Mouse (Mus musculus) erythroid progenitor cell, adult 5-6 weeks (primary cell): ENCODE measurements at regions not wholly inside any gene's neighbourhood (a gene's known extent, or its start where the extent isn't known, plus 50 kb on each side); places are given as distances from the start of the nearest gene placed in this dataset.
A peak's percentile ranks its signal among the peaks of the same experiment; 100 is the strongest.

Experiments used
- ATAC-seq: replicated peaks from 2 replicates; pipeline ENCODE4 v1.8.0; 2016; ENCODE audit warnings: moderate number of reproducible peaks, mild to moderate bottlenecking, moderate TSS enrichment, inconsistent platforms; ENCODE audit not compliant: poor library complexity, low FRiP score, severe bottlenecking

DNA sequence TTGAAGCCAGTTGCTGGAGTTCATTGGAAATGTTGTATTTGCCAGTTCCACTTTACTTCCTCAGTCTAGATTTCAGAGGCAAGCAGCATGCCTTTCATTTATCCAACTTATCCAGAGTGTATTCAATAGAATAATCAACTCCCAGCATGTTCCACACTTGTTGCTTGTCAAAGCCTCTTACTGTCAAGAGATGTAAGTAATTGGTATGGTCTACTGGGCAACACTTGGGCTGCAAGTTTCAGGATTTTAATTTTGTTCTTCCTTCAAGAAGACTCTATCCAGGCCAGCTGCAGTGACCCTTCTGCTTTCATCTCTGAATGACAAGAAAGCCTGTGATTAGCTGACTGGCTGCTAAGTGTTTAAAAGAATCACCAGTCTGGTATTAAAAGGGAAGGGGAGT, 3131.6 kb upstream of the Lrrc6 start:
- ATAC-seq: no peak

DNA sequence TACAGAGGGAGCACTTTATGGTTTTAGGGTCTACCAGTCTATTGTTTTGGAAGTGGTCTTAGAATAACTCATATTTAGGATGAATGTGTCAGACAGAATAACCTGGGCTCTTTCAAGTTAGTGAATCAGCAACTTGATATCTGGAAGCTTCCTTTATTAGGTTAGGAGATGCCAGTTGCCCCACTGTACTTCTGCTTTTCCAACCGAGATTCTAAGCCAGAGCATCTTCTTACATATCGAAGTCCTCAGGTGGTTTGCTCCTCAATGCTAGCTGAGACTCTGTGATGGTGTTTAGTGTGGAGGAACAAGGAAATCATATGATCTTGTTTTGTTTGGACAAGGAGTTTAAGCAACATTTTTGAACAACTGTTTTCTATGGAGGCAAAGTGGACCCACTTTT, 3117.3 kb upstream of the Lrrc6 start:
- ATAC-seq: no peak

DNA sequence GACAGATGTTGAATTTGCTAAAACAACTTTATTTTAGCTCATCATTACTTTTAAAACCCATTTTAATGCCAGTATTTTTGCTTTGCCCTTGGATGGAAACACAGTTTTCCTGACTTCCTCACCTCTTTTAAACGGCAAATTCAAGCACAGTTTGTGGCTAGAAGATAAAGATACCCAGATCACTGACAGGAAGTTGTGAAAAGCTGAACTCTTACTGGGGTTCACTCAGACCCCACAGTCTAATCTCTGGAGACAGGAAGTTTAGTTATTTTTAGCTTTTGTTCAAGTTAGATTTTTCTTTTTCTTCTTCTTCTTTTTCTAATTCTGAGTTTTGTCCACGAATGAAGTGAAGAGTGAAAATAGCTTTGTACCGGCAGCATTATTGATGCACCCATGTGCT, 3113.3 kb upstream of the Lrrc6 start:
- ATAC-seq: no peak

DNA sequence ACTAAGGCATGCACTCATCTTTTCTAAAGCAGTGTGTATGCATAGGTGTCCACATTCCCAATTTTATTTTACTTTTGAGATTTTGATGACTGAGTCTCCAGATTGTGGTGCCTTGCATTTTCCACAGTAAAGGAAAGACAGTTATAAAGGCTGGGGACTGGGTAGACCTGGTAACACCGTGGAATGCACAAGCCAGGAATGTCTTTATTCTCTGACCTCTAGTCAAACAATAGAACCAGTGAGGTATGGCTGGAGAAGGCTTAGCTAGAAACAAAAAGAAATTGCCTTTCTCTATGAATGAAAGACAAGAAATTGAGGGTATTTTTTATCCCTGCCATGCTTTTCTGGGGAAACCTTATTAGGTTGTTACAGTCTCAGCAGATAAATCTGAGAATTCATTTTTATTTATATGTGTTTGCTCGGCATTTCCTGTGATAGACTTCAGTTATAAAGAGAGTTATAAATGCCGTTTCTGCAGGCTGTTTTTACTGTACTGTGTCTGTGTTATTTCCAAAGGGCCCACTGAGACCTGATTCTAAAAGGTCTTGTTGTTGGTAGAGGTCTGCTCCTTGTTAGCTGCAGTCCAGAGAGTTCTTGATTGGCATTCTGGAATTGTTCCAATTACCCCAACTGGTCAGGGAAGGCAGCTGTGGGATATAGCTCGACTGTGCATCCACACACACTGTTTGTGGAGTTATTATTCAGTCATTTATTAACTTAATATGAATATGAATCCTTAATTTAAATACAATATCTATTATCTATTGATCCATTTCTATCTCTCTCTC, 3090.7 kb upstream of the Lrrc6 start:
- no peak for ATAC-seq

DNA sequence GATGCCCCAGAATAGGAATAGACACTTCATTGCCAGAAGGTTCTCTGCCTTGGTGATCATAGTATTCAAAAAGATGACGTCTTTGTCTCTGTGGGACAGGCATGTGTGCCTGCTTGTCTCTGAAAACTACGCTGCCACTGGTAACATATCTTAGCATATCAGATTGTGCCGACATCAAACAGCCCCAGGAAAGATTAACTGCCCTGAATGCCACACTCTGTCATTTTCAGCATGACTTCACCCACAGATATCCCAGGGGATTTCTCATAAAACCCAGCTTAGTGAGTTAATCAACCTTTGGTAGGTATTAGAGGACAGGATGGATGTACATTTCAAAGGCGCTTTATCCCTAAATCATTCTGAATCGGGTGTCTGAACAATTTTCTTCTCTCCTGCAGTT, 3087.4 kb upstream of the Lrrc6 start:
- no peak for ATAC-seq

DNA sequence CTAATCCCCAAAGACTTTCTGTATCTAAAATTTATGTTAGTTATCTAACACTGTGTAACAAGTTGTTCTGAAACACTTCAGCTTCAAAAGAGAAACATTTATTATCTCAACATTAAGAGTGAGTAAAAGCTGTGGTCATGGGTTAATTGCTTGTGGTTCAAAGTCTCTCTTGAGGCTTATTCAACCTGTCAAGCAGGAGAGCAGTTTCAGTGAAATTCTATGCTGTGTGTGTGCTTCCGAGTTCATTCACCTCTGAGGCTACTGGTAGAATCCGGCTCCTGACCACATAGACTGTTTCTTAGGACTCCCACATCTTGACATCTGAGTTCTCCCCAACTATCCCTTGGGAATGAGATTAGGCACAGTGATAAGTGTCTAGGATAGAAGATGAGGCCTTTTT, 3076.0 kb upstream of the Lrrc6 start:
- no peak for ATAC-seq

DNA sequence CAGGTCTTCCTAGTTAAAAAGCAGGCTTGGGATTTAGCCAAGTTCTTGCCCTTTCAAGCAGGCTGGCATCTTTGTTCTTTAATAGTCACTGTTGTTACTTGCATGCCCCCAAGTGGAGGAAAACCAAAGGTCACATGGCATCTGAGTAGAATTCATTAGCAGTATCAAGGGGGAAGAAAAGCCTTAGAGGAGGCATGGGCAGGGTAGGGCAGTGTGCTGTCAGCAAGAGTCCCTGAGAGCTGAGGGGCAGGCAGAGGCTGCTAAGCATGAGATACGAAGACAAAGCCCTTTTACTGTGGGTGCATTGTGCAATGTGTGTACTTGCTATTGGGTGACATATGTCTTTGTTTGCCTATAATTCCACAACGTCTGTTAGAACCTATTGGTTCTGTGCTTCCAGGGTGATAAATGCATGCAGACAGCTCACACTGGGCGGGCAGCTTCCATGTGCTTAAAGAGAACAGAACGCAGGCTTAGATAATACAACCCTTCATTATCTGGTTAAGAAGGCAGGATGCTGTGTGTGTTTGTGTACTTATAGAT, 3075.0 kb upstream of the Lrrc6 start:
- ATAC-seq: peak; percentile 52; the same call in 1 of the 2 replicates

DNA sequence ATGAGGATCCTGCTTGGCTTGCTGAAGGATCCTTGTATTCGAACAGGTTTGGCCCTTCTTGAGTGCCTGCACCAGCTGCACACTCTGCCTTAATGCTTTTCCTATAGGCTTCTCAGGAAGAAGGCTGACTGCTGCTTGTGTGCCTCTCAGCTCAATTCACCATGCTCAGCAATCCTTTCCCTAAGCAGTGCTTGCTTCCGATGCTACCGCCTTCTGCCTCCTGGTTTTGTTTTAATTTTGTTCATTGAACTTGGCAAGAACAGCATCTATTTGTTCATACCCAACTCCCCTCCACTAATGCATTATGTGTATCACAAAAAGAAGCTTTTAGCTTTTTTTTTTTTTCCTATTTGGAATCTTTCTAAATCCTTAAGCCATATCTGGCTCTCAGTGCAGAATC, 3053.5 kb upstream of the Lrrc6 start:
- no peak for ATAC-seq

DNA sequence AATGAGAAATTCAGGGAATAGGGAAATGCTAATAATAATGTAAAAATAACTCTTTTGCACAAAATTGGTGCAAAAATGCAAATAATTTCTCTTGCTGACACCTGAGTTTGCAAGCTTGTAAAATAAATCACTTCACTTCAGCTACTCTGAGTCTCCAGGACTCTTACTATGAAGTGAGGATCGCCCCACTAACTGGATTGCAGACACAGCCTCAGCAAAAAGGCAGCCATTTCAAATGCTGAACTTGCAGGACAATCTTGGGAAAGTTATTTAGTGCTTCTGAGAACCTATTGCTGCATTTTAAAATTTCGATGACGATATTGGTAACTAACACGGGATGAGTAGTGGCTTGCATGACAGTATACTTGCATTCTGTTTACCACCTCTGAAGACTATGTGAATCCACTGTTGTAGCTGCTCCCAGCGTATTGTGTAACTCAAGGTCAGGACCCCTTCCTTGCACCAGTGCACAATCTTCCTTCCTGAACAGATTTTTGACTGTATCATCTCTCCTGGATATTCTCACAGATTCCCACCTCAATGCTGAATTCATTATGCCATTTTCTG, 3051.4 kb upstream of the Lrrc6 start:
- ATAC-seq: no peak

DNA sequence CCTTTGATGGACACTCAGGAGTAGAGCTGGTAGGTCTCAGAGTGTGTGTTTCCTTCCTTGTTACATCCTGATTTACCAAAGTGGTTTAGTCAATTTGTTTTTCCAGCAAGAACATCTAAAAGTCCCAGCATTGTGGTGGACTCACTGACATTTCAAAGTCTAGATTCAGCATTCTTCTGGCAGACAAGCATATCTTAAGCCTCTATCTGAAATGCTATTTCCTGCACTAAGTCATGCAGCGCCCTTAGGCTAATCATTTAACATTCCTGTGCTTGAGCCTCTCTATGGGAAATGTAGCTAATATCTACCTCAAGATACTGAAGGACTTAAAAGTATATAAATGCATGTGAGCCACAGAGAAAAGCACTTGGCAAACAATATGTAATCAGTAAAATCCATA, 3050.3 kb upstream of the Lrrc6 start:
- no peak for ATAC-seq

DNA sequence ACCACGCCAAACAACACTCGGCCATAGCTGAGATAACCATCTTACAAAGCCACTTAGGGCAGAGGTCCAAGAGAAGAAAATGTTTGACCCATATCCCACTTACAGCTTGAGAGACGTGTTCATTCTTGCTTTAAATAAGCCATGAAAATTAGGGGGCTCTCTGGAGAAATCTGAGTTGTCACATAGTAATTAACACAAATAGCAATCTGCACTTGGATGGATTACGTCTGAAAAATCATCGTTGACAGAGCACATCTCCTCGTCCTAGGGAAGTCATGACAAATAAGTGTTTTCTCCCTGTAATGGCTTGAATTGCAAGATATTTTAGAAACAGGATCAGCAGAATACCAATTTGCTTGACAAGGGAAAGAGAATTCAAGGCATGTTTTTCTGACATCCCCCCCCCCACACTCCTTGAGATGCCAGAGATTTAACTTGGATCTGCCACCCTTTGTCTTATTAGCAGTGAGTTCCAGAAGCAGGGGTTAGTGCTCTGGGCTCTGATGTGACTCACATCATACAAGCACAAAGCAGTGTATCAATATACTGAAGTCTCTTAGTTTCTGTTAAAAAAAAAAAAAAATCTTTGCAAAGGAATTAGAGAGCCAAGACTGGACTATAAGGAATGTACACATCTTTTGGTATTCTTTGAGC, 3025.9 kb upstream of the Lrrc6 start:
- ATAC-seq: no peak

DNA sequence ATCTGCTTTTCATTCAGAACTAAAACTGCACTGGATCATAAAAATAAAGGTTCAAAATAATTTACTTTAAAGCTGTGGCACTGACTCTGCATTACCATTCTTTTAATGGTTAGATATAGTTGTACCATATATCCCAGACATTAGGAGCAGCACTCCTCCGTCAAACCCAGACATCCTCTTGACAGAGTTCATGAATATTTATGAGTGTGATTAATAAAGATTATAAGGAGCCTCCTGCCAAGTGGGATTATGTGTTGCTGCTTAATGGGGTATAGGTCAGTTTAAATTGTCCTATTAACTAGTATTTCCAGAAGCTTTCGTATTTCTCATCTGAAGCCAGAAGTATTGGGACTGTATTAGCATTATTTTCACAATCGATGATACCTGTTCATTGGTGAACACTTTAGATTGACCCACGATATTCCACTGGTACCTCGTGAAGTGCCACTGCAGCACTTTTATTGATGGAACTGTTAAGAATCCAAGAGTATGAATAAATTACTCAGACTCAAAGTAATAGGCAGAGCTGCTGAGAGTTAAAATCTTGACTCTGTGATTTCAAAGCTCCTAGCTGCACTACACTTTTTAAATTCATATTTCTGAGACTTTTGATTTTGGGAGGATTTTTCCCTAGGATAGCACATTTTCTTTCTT, 2983.8 kb upstream of the Lrrc6 start:
- ATAC-seq: no peak

DNA sequence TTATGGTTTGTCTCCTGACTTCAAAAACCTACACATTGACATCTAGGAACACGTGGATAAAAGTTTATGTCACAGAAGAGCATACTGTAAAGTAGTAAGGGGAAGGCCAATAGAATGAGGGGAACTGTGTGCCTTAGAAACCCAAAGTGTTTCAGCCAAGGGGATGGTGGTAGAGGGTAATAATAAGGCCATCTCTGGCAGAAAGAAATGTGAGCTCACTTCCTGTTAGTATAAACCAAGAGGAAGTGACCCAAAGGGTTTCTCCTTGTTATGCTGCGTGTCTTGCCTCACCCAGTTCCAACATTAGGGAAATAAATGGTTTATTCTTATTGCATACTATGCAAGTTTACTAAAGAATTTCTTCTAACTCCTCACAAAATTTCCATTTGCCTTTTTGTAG, 2982.4 kb upstream of the Lrrc6 start:
- no peak for ATAC-seq

DNA sequence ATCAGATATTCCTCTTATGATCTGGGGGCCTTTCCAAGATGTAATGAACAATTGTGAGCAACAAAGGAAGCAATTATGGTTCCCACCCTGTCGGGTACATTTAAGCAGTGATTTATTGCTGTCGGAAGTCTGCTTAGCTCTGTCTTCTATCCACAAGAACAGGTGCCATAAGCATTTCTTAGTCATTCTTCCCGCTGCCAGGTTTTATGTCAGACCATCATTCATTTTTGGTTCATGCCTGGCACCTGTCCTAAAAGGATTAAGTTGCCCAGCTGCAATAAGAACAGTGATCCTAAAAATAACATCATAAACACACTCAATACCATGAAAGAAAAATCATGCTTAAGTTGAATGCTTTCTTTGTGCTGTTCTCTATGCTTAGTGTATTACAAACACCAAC, 2980.4 kb upstream of the Lrrc6 start:
- ATAC-seq: no peak

DNA sequence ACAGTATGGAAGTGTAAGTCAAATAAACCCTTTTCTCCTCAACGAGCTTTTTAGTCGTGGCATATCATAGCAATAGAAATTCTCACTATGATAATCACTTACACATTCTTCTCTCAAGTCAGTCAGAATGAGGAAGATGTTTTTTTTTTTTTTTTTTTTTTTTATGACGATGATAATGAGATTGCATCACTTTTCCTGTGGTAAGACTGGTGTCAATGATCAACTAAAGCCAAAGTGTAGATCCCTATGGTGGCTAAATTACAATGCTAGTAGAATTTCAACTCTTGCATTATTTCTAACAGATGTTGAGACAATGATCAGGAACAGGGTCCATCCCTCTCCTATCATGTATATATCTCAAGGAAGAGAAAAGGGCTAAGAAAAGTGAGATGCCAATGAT, 2976.3 kb upstream of the Lrrc6 start:
- no peak for ATAC-seq

DNA sequence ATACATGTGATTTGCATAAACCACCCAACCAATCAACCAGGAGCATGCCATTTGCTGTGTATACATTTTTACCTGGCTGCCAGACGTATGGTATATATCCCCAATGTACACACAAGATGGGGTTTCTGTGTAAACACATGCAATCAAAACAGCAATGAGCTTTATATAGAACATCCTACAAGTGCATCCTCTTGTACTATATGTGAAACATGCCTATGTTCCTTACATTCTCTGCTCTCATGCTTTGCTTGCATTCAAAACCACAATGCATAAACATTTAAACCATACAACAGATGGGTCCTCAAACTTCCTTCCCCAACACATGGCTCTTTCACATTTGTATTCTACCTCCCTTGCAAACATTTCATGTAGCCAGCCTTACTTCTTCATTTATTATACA, 2968.9 kb upstream of the Lrrc6 start:
- ATAC-seq: no peak

DNA sequence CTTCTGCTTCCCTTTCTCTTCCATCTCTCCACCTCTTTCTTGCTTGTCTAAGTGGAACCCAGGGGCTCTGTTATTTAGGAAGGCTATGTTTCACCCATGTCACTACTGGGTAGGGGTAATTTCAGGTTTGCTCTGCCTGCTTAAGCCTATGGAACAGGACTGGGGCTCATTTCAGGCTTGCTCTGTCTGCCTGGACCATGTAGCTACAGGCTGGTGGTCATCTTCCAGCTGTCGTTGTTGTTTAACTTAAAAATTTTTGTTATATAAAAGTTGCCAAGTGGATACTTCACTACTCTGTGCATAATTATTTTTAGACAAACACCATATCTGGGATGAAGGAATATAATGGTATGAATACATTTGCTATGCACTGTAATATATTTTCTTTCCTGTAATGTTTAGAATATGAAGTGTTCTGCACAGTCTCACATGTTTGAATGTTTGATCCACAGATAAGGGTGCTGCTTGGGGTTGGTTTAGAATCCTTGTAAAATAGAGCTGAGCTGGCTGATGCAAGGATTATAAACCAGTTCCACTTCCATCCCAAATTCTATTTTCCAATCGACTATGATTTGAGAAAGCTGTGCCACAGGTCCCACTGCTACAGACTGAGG, 2960.0 kb upstream of the Lrrc6 start:
- ATAC-seq: no peak

DNA sequence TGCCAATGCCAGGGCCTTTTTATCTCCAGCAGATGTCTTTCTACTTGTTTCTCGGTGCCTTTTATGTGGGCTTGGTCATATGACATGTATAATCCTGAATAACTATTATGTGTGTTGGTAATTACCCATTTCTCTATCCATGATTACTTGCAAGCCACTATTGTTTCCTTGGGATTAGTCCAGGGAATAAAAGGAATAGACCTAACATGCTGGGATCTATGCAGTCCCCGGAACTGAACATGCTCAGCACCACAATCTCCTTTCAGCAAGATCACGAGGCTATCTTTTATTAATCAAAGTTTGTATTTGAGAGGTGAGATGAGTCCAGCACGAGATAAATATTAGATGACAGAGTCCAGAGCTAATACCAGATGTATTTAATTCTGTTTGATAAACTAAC, 2956.8 kb upstream of the Lrrc6 start:
- ATAC-seq: no peak

DNA sequence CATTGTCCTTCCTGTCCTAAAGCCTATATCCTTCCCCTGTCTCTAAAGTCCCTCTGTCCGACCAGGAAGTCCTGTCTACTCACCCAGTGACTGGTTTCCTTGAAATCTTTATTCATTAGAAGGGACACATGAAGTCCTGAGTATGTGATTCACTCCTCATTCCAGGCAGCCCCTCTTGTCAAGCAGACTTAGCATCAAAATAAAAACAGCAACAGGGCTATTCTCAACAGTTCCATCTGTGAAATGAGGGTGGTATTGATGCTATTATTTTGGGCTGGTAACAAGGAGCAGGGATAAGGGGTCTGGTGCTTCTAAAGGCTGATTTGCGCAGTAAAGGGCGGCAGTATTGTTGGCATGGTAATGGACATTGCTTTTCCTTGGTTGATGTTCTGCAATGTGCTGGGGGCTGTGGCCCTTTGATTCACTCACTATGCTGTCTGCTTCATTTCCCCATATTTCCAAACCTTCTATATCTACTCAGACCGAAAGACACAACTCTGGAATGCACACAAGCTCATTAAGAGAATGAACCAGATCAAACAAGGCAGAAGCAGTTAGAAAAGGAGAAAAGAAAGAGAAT, 2955.6 kb upstream of the Lrrc6 start:
- ATAC-seq: no peak

DNA sequence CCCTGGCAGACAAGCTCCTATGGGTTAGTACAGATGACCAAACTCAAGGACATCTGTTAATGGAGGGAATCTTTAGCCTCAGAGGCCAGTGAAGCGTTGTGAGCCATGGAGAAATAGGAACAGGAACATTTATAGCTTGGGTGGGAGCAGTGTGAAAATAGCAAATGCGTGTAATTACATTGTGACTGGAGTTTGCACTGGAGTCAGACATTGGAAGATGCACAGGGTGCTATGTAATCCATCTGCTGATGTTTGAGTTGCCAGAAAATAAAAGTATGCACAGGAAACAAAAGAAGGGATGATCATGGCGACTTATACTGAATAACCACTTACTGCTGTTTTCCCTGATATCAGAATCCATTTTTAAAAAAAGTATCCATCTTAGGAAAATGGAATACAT, 2940.3 kb upstream of the Lrrc6 start:
- ATAC-seq: no peak
